Mouse (Mus musculus): ENCODE measurements around the gene Atg4a-ps. TPM values are rescaled to one million over a fixed set of nuclear protein-coding genes. Genes with fewer than 3 reads are reported as not detected.
"Not testable (repeated sequence)": the region's sequence is repeated elsewhere in the genome, so short reads cannot be mapped to it uniquely, and the experiment has no call there.

Atg4a-ps gene
- polyA plus RNA-seq (2015; fragmentation: Nextera tagmentation; extraction: Ambion mirVana), result 0.06 and 0.25 TPM in 2 replicates

GRCm38 (mm10) chr3:103645968-103646367 lies at the start of gene Atg4a-ps:
Atg4a-ps (minus strand) TSS chr3:103646068.
- H3K9ac ChIP-seq; ATAC-seq (ENCODE audit: insufficient number of reproducible peaks, low FRiP score, low TSS enrichment, low read depth); H3K4me2 ChIP-seq; H3K9me3 ChIP-seq; H3K36me3 ChIP-seq; H3K27ac ChIP-seq; H3K27me3 ChIP-seq; H3K4me3 ChIP-seq; H3K4me1 ChIP-seq: not testable (repeated sequence)
- WGBS, result 79% methylated on average over 2 of the region's 2 CpGs

GRCm38 (mm10) chr3:103695556-103695955 lies 49.7 kb upstream of the Atg4a-ps start:
- H3K27me3 ChIP-seq, result no peaks in the 10 kb centered on the region
- H3K27ac ChIP-seq, result no peak overlapping the region
- no peak overlapping the region for H3K9ac ChIP-seq
- WGBS, result 51% methylated on average over 3 of the region's 3 CpGs
- H3K4me2 ChIP-seq, result no peak overlapping the region
- no peak for ATAC-seq (ENCODE audit: insufficient number of reproducible peaks, low FRiP score, low TSS enrichment, low read depth)
- no peaks in the 10 kb centered on the region for H3K36me3 ChIP-seq
- H3K4me1 ChIP-seq, result no peaks in the 10 kb centered on the region
- H3K9me3 ChIP-seq, result no peaks in the 10 kb centered on the region
- H3K4me3 ChIP-seq, result no peak overlapping the region

GRCm38 (mm10) chr3:103690506-103690905 lies 44.6 kb upstream of the Atg4a-ps start:
- WGBS, result 80% methylated on average over 3 of the region's 3 CpGs
- Histone ChIP-seq H3K9ac (no peak overlapping the region), H3K36me3 (no peaks in the 10 kb centered on the region), H3K27me3 (no peaks in the 10 kb centered on the region), H3K27ac (no peak overlapping the region), H3K4me1 (no peaks in the 10 kb centered on the region), H3K4me2 (no peak overlapping the region), H3K9me3 (no peaks in the 10 kb centered on the region), H3K4me3 (no peak overlapping the region)
- ATAC-seq (ENCODE audit: insufficient number of reproducible peaks, low FRiP score, low TSS enrichment, low read depth), result no peak

GRCm38 (mm10) chr3:103689043-103689442 lies 43.2 kb upstream of the Atg4a-ps start:
- no peaks in the 10 kb centered on the region for H3K27me3 ChIP-seq
- no peak overlapping the region for H3K27ac ChIP-seq
- no peak overlapping the region for H3K9ac ChIP-seq
- H3K36me3 ChIP-seq, result no peaks in the 10 kb centered on the region
- no peaks in the 10 kb centered on the region for H3K4me1 ChIP-seq
- 76% methylated on average over 1 of the region's 1 CpGs for WGBS
- H3K9me3 ChIP-seq, result no peaks in the 10 kb centered on the region
- no peak overlapping the region for H3K4me3 ChIP-seq
- no peak for ATAC-seq (ENCODE audit: insufficient number of reproducible peaks, low FRiP score, low TSS enrichment, low read depth)
- H3K4me2 ChIP-seq, result no peak overlapping the region

GRCm38 (mm10) chr3:103683966-103684319 lies 38.1 kb upstream of the Atg4a-ps start:
- H3K27me3 ChIP-seq, result no peaks in the 10 kb centered on the region
- H3K9ac ChIP-seq, result no peak overlapping the region
- no peak overlapping the region for H3K4me2 ChIP-seq
- ATAC-seq (ENCODE audit: insufficient number of reproducible peaks, low FRiP score, low TSS enrichment, low read depth), result no peak
- peaks cover 6% of the 10 kb centered on the region for H3K4me1 ChIP-seq
- no peaks in the 10 kb centered on the region for H3K36me3 ChIP-seq
- no peaks in the 10 kb centered on the region for H3K9me3 ChIP-seq
- no peak overlapping the region for H3K4me3 ChIP-seq
- no peak overlapping the region for H3K27ac ChIP-seq
- 29% methylated on average over 5 of the region's 5 CpGs for WGBS

- no peak overlapping the region for H3K27ac ChIP-seq
- H3K36me3 ChIP-seq, result no peaks in the 10 kb centered on the region
- no peak overlapping the region for H3K4me2 ChIP-seq
- no peak overlapping the region for H3K9ac ChIP-seq
- no peaks in the 10 kb centered on the region for H3K27me3 ChIP-seq
- H3K9me3 ChIP-seq, result no peaks in the 10 kb centered on the region
- WGBS, result 4% methylated on average over 21 of the region's 21 CpGs
- H3K4me1 ChIP-seq, result peaks cover 6% of the 10 kb centered on the region
- ATAC-seq (ENCODE audit: insufficient number of reproducible peaks, low FRiP score, low TSS enrichment, low read depth), result no peak
- H3K4me3 ChIP-seq, result no peak overlapping the region
Measured at GRCm38 (mm10) chr3:103683234-103683965, 37.5 kb upstream of the Atg4a-ps start.

- ATAC-seq (ENCODE audit: insufficient number of reproducible peaks, low FRiP score, low TSS enrichment, low read depth), result no peak
- Histone ChIP-seq H3K4me1 (peaks cover 6% of the 10 kb centered on the region), H3K36me3 (no peaks in the 10 kb centered on the region), H3K27ac (no peak overlapping the region), H3K9ac (no peak overlapping the region), H3K4me2 (no peak overlapping the region), H3K27me3 (no peaks in the 10 kb centered on the region), H3K4me3 (no peak overlapping the region), H3K9me3 (no peaks in the 10 kb centered on the region)
- WGBS, result 52% methylated on average over 4 of the region's 4 CpGs
Measured at GRCm38 (mm10) chr3:103682473-103682872, 36.6 kb upstream of the Atg4a-ps start.

- Histone ChIP-seq H3K27ac (no peak overlapping the region), H3K9me3 (no peaks in the 10 kb centered on the region), H3K4me3 (no peak overlapping the region), H3K9ac (no peak overlapping the region), H3K4me2 (no peak overlapping the region), H3K4me1 (peaks cover 6% of the 10 kb centered on the region), H3K36me3 (no peaks in the 10 kb centered on the region), H3K27me3 (no peaks in the 10 kb centered on the region)
- ATAC-seq (ENCODE audit: insufficient number of reproducible peaks, low FRiP score, low TSS enrichment, low read depth), result no peak
- WGBS, result 43% methylated on average over 6 of the region's 6 CpGs
Measured at GRCm38 (mm10) chr3:103678811-103679210, 32.9 kb upstream of the Atg4a-ps start.

- no peaks in the 10 kb centered on the region for H3K36me3 ChIP-seq
- H3K4me1 ChIP-seq, result peaks cover 4% of the 10 kb centered on the region; the same call in 1 of the 2 replicates
- no peaks in the 10 kb centered on the region for H3K9me3 ChIP-seq
- H3K4me2 ChIP-seq, result no peak overlapping the region
- ATAC-seq (ENCODE audit: insufficient number of reproducible peaks, low FRiP score, low TSS enrichment, low read depth), result no peak
- H3K9ac ChIP-seq, result no peak overlapping the region
- WGBS, result 57% methylated on average over 7 of the region's 7 CpGs
- no peak overlapping the region for H3K4me3 ChIP-seq
- no peak overlapping the region for H3K27ac ChIP-seq
- no peaks in the 10 kb centered on the region for H3K27me3 ChIP-seq
Measured at GRCm38 (mm10) chr3:103672716-103673115, 26.8 kb upstream of the Atg4a-ps start.

GRCm38 (mm10) chr3:103672113-103672512 lies 26.2 kb upstream of the Atg4a-ps start:
- H3K4me3 ChIP-seq, result no peak overlapping the region
- ATAC-seq (ENCODE audit: insufficient number of reproducible peaks, low FRiP score, low TSS enrichment, low read depth), result 0 out of 2 replicates have a peak, but pooled peaks have one; percentile 63
- no peaks in the 10 kb centered on the region for H3K9me3 ChIP-seq
- H3K27ac ChIP-seq, result no peak overlapping the region
- H3K4me1 ChIP-seq, result peaks cover 4% of the 10 kb centered on the region; the same call in 1 of the 2 replicates
- 50% methylated on average over 4 of the region's 4 CpGs for WGBS
- H3K27me3 ChIP-seq, result no peaks in the 10 kb centered on the region
- H3K36me3 ChIP-seq, result no peaks in the 10 kb centered on the region
- H3K4me2 ChIP-seq, result no peak overlapping the region
- H3K9ac ChIP-seq, result no peak overlapping the region

- 89% methylated on average over 3 of the region's 3 CpGs for WGBS
- Histone ChIP-seq H3K36me3 (no peaks in the 10 kb centered on the region), H3K4me3 (no peak overlapping the region), H3K4me1 (peaks cover 6% of the 10 kb centered on the region), H3K27ac (no peak overlapping the region), H3K4me2 (no peak overlapping the region), H3K9ac (no peak overlapping the region), H3K9me3 (no peaks in the 10 kb centered on the region), H3K27me3 (no peaks in the 10 kb centered on the region)
- ATAC-seq (ENCODE audit: insufficient number of reproducible peaks, low FRiP score, low TSS enrichment, low read depth), result no peak
Measured at GRCm38 (mm10) chr3:103663385-103663784, 17.5 kb upstream of the Atg4a-ps start.

- H3K36me3 ChIP-seq, result no peaks in the 10 kb centered on the region
- WGBS, result 87% methylated on average over 8 of the region's 8 CpGs
- H3K9me3 ChIP-seq, result no peaks in the 10 kb centered on the region
- H3K4me1 ChIP-seq, result peaks cover 8% of the 10 kb centered on the region
- H3K9ac ChIP-seq, result no peak overlapping the region
- H3K27me3 ChIP-seq, result no peaks in the 10 kb centered on the region
- no peak overlapping the region for H3K4me2 ChIP-seq
- ATAC-seq (ENCODE audit: insufficient number of reproducible peaks, low FRiP score, low TSS enrichment, low read depth), result no peak
- H3K27ac ChIP-seq, result no peak overlapping the region
- no peak overlapping the region for H3K4me3 ChIP-seq
Measured at GRCm38 (mm10) chr3:103661714-103662113, 15.8 kb upstream of the Atg4a-ps start.

- Histone ChIP-seq H3K9me3 (no peaks in the 10 kb centered on the region), H3K9ac (no peak overlapping the region), H3K27me3 (no peaks in the 10 kb centered on the region), H3K27ac (no peak overlapping the region), H3K4me1 (peaks cover 8% of the 10 kb centered on the region), H3K4me3 (no peak overlapping the region), H3K36me3 (no peaks in the 10 kb centered on the region), H3K4me2 (no peak overlapping the region)
- 48% methylated on average over 2 of the region's 2 CpGs for WGBS
- ATAC-seq (ENCODE audit: insufficient number of reproducible peaks, low FRiP score, low TSS enrichment, low read depth), result no peak
Measured at GRCm38 (mm10) chr3:103660012-103660411, 14.1 kb upstream of the Atg4a-ps start.

Measured in limb, embryonic 15.5 days (tissue).